ENCODE assay signal across 15 mouse cellular contexts in genomic region chr10:43329813-43330212, GRCm38 (mm10).
"Had no signal": no experiment of that assay in that cellular context is flagged by ENCODE, and none has a peak within 500 bp of the region (broad histone marks: within the 10 kb centered on the region; RNA-seq: fewer than 3 reads in every experiment).

No protein-coding gene starts in this region.

- H3K4me3 ChIP-seq: layer of hippocampus, adult 2 months; lung, embryonic 15.5 days; midbrain, embryonic 12.5 days; myocyte; neural tube, embryonic 13.5 days had no signal

- H3K27me3 ChIP-seq: lung, embryonic 15.5 days; midbrain, embryonic 12.5 days; neural tube, embryonic 13.5 days had no signal

- DNase-seq: kidney, adult 2 months; kidney, postnatal 25 days; layer of hippocampus, adult 9-11 months; lung, adult 18-20 months; lung, postnatal 10 days; lung, postnatal 4 days; retina, postnatal 1 day; thymus, adult 18-20 months had no signal

- H3K36me3 ChIP-seq: lung, embryonic 15.5 days; midbrain, embryonic 12.5 days; neural tube, embryonic 13.5 days had no signal

- ATAC-seq: intestine, embryonic 16.5 days; midbrain, embryonic 16.5 days had no signal

- H3K9me3 ChIP-seq: lung, embryonic 15.5 days; midbrain, embryonic 12.5 days; neural tube, embryonic 13.5 days had no signal

- H3K4me1 ChIP-seq: lung, embryonic 15.5 days had no signal
